Mouse (Mus musculus) NIH3T3 (cell line): ENCODE data around the gene Slc9c1.
A peak's percentile ranks its signal among the peaks of the same experiment; 100 is the strongest.
"Not testable (repeated sequence)": the region's sequence is repeated elsewhere in the genome, so short reads cannot be mapped to it uniquely, and the experiment has no call there.

Experiments
- DNase-seq: peaks from one replicate; pipeline ENCODE4 v3.0.0-alpha.2; 2012; ENCODE audit warnings: low read depth

The Slc9c1 gene

DNA sequence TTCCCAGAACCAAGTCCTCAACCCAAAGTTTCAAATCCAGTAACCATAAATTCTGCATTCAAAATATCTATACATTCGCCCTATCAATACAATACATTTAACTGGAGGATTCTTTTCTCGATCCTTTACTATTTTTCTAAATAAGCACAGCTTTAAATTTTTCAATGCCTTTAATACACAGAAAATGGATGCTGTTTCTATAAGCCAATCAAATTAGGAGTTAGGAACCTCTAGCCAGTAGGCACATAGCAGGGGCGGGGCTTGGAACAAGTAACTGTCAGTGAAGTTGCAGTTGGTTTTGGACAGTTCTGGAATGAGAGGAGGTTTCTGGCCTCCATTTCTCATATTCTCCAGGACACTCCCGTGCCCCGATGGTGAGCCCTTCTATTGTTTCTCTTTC lies at the start of gene Slc9c1:
Slc9c1 (plus strand) TSS at position 301 of the 400 bp plus-strand sequence.
- DNase-seq: peak; percentile 10

GRCm38 (mm10) chr16:45492927-45493326 lies 42.2 kb upstream of the Slc9c1 start, which contains the start of gene Gm609:
Gm609 (minus strand) TSS chr16:45492969.
- DNase-seq: no peak

GRCm38 (mm10) chr16:45495326-45495725 lies 39.8 kb upstream of the Slc9c1 start:
- DNase-seq: no peak

GRCm38 (mm10) chr16:45525551-45525950 lies 9.6 kb upstream of the Slc9c1 start:
- DNase-seq: no peak

GRCm38 (mm10) chr16:45531950-45532349 lies 3.2 kb upstream of the Slc9c1 start, which contains the start of gene Gm17783:
Gm17783 (minus strand) TSS chr16:45532050.
- DNase-seq: no peak

DNA sequence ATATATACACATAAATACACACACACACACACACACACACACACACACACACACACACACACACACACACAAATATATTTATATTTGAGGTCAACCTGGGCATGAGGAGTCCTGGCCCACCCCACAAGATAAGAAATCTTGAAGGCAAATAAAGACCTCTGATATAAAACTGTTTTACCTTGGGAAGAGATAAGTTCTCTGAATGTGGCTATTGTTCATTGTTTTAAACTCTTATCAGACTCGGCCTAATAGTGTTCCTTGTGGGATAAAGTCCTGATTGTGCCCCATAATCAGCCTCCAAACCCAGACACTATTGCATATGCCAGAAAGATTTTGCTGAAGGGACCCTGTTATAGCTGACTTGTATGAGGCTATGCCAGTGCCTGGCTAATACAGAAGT lies 3.2 kb downstream of the Slc9c1 start:
- not testable (repeated sequence) for DNase-seq

GRCm38 (mm10) chr16:45542108-45542507 lies 7.0 kb downstream of the Slc9c1 start:
- no peak for DNase-seq

DNA sequence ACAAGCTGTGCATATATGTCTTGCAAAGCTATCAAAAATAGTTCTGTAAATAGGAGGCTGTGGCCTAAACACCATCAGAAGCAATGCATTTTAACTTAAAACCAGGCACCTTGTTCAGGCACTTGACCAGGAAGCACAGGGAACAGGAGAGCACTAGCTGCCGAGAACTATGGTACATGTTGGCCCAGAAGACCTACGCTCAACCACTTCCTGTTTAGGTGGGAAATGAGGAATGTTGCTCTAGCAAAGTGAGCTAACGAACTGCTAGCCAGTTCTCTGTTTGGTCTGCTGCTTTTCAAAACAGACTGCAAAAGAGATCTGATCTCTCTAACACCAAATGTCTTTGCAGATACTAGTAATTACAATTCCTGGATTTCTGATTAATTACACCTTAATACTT lies 9.2 kb downstream of the Slc9c1 start:
- no peak for DNase-seq

DNA sequence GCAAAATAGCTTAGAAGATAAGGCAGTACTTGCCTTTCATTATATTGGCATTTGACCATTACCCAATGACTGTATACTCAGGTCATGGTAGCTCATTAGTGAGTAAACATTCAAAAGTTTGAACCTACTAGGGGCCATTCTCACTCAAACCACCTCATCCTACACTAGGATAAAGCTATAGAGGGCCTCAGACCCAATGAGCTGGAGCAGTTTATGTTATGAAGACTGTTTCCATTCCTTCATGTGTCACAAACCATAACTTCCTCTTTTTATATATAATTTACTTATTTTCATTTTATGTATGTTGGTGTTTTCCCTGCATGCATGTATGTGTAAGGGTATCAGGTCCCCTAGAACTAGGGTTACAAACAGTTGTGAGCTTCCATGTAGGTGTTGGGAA lies 12.9 kb downstream of the Slc9c1 start:
- DNase-seq: no peak

DNA sequence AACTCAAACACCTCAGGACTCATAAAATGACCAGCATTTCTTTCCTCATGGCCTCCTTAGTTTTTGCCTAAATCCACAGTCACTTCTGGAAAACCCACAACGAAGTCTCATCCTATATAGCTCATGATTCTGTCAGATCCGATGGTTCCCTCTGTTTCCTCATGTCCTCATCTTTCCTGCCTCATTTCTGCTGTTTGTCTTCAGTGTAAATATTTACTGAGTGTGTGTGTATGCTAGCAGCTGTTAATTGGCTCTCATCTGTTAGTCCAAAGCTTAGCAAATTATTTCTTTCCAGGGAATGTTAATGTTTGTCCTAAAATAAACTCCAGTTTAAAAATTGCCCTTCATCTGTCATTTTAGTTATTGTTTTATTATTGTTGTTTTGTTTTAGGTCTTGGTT lies 16.5 kb downstream of the Slc9c1 start:
- DNase-seq: no peak

- DNase-seq: no peak
These were observed 26.6 kb downstream of the Slc9c1 start for GRCm38 (mm10) chr16:45561747-45562146.

DNA sequence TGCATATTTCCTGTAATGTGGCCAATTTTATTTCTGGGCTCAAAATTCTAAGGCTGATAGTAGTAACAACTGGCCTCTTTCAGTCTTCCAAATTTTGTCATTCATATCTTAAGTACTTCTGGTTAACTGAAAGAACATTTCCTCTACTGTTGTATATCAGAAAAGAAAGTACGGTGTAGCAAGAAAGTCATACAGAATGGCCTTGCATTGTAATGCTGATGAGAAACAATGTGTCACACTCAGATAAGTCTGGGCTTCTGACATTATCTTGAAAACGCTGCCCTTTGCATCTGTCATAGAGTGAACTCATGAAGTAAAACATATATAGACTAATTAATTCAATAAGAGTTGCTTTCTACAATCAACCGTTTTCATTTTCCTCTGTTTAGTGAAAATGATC lies 37.2 kb downstream of the Slc9c1 start:
- DNase-seq: no peak

GRCm38 (mm10) chr16:45579883-45580282 lies 44.8 kb downstream of the Slc9c1 start:
- DNase-seq: no peak

GRCm38 (mm10) chr16:45582512-45582911 lies 47.4 kb downstream of the Slc9c1 start:
- DNase-seq: peak; percentile 7

- DNase-seq: no peak
These were observed 58.5 kb downstream of the Slc9c1 start for GRCm38 (mm10) chr16:45593656-45594055.

GRCm38 (mm10) chr16:45595494-45595893 lies 60.4 kb downstream of the Slc9c1 start:
- DNase-seq: no peak

DNA sequence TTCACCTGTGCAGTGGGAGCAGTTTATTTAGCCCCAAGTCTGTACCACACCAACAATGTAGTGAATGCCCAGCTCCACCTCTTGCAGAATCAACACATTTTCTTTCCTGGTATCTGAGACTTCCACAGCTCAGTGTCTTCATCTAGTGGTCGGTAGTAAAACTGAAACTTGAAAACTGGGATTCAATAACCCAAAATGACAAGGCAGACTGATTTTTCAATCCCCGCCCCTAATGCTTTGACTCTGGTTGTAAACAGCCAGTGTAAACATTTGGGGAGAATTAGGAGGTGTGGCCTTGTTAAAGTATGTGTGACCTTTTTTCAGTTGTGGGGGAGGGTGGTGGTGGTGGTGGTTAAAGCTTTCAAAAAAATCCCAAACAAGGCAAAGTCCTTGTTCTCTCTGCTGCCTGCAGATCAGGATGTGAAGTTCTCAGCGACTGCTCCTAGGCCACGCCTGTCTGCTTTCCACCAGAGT lies 73.4 kb downstream of the Slc9c1 start:
- DNase-seq: peak; percentile 65

DNA sequence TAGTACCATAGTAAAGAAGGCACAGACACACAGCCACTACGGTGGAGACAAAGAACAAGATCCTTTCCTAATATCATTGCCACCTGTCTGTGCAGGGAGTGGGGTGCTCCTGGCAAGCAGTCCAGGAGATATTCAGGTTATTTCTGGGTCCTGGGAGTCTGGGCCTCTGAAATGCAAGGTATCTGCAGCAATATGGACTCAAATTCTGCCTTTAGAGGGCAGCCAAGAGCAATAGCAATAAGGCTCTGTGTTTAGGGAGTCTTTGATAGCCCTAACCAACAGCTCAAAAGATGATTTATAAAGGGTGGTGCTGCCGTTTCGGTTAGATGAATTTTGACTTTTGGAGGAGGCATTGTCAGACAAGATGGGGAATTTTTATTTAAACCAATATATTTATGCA lies 74.2 kb downstream of the Slc9c1 start:
- DNase-seq: peak; percentile 52

- no peak for DNase-seq
These were observed 75.2 kb downstream of the Slc9c1 start, which contains the start of gene Gcsam for GRCm38 (mm10) chr16:45610267-45610666. Gcsam (plus strand) TSS chr16:45610380.

DNA sequence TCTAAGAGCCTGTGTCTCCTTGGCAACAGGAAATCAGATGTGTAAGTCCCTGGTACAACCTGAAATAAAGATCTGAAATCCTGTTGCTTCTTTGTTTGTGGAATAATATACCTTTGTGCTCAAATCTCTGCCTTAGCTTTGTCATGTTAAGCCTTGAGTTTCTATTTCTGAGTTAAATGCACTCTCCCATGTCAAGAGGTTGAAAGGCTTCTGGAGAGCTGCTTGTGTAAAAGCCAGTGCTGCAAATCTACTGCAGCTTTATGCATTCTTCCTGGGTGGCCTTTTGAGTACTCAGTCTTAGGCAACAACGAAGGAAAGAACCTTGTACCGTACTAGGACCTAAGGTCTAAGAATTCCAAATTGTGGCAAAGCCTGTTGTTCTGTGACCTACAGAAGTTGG lies 78.1 kb downstream of the Slc9c1 start:
- DNase-seq: no peak

- no peak for DNase-seq
These were observed 80.8 kb downstream of the Slc9c1 start for GRCm38 (mm10) chr16:45615944-45616343.

- DNase-seq: no peak
These were observed 84.8 kb downstream of the Slc9c1 start for GRCm38 (mm10) chr16:45619751-45620375.

DNA sequence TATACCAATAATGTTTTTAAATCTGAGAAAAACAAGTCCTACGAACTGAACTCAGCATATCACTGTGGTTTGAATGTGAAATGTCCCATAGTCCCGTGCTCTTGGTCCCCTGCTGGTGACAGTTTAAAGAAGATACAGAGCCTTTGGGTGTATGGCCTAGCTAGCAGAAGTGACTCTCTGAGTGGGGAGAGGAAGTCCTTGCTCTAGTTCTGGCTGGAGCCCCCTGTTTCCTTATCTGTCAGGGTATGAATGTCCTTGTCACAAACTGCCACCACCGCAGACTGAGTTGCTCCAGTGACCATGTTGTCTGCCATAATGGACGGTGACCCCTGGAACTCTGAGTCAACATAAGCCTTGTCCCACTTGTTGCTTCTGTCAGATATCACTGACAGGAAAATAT lies 88.1 kb downstream of the Slc9c1 start:
- DNase-seq: no peak

DNA sequence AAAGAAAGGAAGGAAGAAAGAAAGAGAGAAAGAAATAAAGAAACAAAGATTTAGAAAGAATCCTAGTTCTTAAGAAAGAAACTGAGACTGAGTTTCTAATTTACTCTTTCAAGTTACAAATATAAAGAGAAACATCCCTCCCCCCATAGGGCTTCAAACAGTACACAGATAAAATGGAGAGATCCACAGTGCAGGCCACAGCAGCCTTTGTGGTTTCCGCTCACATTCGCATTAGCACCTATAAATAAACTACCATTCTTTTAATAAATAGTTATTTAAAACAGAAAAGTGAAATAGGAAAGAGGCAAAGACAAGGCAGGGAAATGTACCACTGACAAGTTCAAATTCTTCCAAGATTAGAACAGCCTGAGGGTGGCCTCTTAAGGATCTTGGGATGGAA lies 89.7 kb downstream of the Slc9c1 start:
- DNase-seq: no peak
